In genomic region chr1:186250316-186250715, GRCm38 (mm10) we compare ENCODE assay signal across 8 mouse cellular contexts.
DNase-seq lines count a peak whose midpoint lies in the region; ATAC-seq lines count a peak whose summit lies in the region.

No protein-coding gene starts in this region.

- no peaks in the 10 kb centered on the region for H3K36me3 ChIP-seq in forebrain, embryonic 16.5 days (ENCODE audit: control insufficient read depth, insufficient read depth)
- H3K36me3 ChIP-seq in forebrain, embryonic 10.5 days (replicated peaks) = no peaks in the 10 kb centered on the region
- H3K36me3 ChIP-seq in midbrain, embryonic 12.5 days = no peaks in the 10 kb centered on the region
- no peaks in the 10 kb centered on the region for H3K36me3 ChIP-seq in midbrain, embryonic 10.5 days
- H3K36me3 ChIP-seq in intestine, embryonic 15.5 days = no peaks in the 10 kb centered on the region
- H3K36me3 ChIP-seq in liver, embryonic 12.5 days = no peaks in the 10 kb centered on the region

- no peak overlapping the region for H3K27ac ChIP-seq in forebrain, embryonic 16.5 days (ENCODE audit: low read length)
- no peak overlapping the region for H3K27ac ChIP-seq in forebrain, embryonic 10.5 days
- no peak overlapping the region for H3K27ac ChIP-seq in midbrain, embryonic 12.5 days (replicated peaks)
- no peak overlapping the region for H3K27ac ChIP-seq in midbrain, embryonic 10.5 days (replicated peaks)
- H3K27ac ChIP-seq in intestine, embryonic 15.5 days = no peak overlapping the region
- H3K27ac ChIP-seq in liver, embryonic 12.5 days = no peak overlapping the region

- H3K4me2 ChIP-seq in forebrain, embryonic 16.5 days (ENCODE audit: low read length) = no peak overlapping the region
- H3K4me2 ChIP-seq in midbrain, embryonic 12.5 days (replicated peaks) = no peak overlapping the region
- no peak overlapping the region for H3K4me2 ChIP-seq in intestine, embryonic 15.5 days (replicated peaks)
- no peak overlapping the region for H3K4me2 ChIP-seq in liver, embryonic 12.5 days

- no peak for DNase-seq in forebrain, embryonic 10.5 days (ENCODE audit: extremely low spot score, low spot score)
- no peak for DNase-seq in midbrain, embryonic 10.5 days (ENCODE audit: low spot score)
- DNase-seq in gonadal fat pad, adult 2 months (ENCODE audit: low read depth) = peak; percentile 33
- DNase-seq in right cerebral cortex, postnatal 14 days = peak; percentile 10

- ATAC-seq in forebrain, embryonic 16.5 days = peak; percentile 49; the same call in 1 of the 2 replicates
- peak; percentile 23; the same call in 1 of the 2 replicates for ATAC-seq in midbrain, embryonic 12.5 days (ENCODE audit: low FRiP score, low read depth)
- no peak for ATAC-seq in intestine, embryonic 15.5 days
- ATAC-seq in liver, embryonic 12.5 days = no peak

- no peak overlapping the region for H3K4me3 ChIP-seq in forebrain, embryonic 16.5 days (replicated peaks; ENCODE audit: low read length)
- no peak overlapping the region for H3K4me3 ChIP-seq in forebrain, embryonic 10.5 days
- no peak overlapping the region for H3K4me3 ChIP-seq in midbrain, embryonic 12.5 days
- H3K4me3 ChIP-seq in midbrain, embryonic 10.5 days = no peak overlapping the region
- H3K4me3 ChIP-seq in intestine, embryonic 15.5 days (replicated peaks) = no peak overlapping the region
- no peak overlapping the region for H3K4me3 ChIP-seq in liver, embryonic 12.5 days

- H3K9ac ChIP-seq in forebrain, embryonic 16.5 days (replicated peaks; ENCODE audit: low read depth, low read length) = no peak overlapping the region
- no peak overlapping the region for H3K9ac ChIP-seq in midbrain, embryonic 12.5 days (replicated peaks)
- H3K9ac ChIP-seq in intestine, embryonic 15.5 days = no peak overlapping the region
- no peak overlapping the region for H3K9ac ChIP-seq in liver, embryonic 12.5 days

- H3K4me1 ChIP-seq in forebrain, embryonic 16.5 days (replicated peaks; ENCODE audit: control insufficient read depth, insufficient read depth, low read length) = peaks cover 5% of the 10 kb centered on the region
- peaks cover 30% of the 10 kb centered on the region for H3K4me1 ChIP-seq in forebrain, embryonic 10.5 days
- H3K4me1 ChIP-seq in midbrain, embryonic 12.5 days = peaks cover 3% of the 10 kb centered on the region; the same call in 1 of the 2 replicates
- H3K4me1 ChIP-seq in midbrain, embryonic 10.5 days = peaks cover 16% of the 10 kb centered on the region
- no peaks in the 10 kb centered on the region for H3K4me1 ChIP-seq in intestine, embryonic 15.5 days (replicated peaks)
- H3K4me1 ChIP-seq in liver, embryonic 12.5 days = no peaks in the 10 kb centered on the region

- H3K27me3 ChIP-seq in forebrain, embryonic 16.5 days (replicated peaks; ENCODE audit: control insufficient read depth, insufficient read depth, low read length) = no peaks in the 10 kb centered on the region
- H3K27me3 ChIP-seq in forebrain, embryonic 10.5 days (ENCODE audit: poor library complexity, severe bottlenecking) = no peaks in the 10 kb centered on the region
- peaks cover 4% of the 10 kb centered on the region for H3K27me3 ChIP-seq in midbrain, embryonic 12.5 days
- H3K27me3 ChIP-seq in midbrain, embryonic 10.5 days (ENCODE audit: low read depth, poor library complexity, severe bottlenecking) = peaks cover 17% of the 10 kb centered on the region
- no peaks in the 10 kb centered on the region for H3K27me3 ChIP-seq in intestine, embryonic 15.5 days (replicated peaks)
- H3K27me3 ChIP-seq in liver, embryonic 12.5 days (replicated peaks) = no peaks in the 10 kb centered on the region

- H3K9me3 ChIP-seq in forebrain, embryonic 16.5 days (ENCODE audit: control insufficient read depth, low read length) = no peaks in the 10 kb centered on the region
- no peaks in the 10 kb centered on the region for H3K9me3 ChIP-seq in forebrain, embryonic 10.5 days
- H3K9me3 ChIP-seq in midbrain, embryonic 12.5 days = no peaks in the 10 kb centered on the region
- H3K9me3 ChIP-seq in midbrain, embryonic 10.5 days (replicated peaks) = no peaks in the 10 kb centered on the region
- H3K9me3 ChIP-seq in intestine, embryonic 15.5 days = no peaks in the 10 kb centered on the region
- no peaks in the 10 kb centered on the region for H3K9me3 ChIP-seq in liver, embryonic 12.5 days (replicated peaks)

- WGBS in forebrain, embryonic 16.5 days = 13% methylated on average over 4 of the region's 4 CpGs
- 52% methylated on average over 4 of the region's 4 CpGs for WGBS in forebrain, embryonic 10.5 days
- WGBS in midbrain, embryonic 12.5 days = 32% methylated on average over 4 of the region's 4 CpGs
- WGBS in midbrain, embryonic 10.5 days = 53% methylated on average over 4 of the region's 4 CpGs
- 54% methylated on average over 4 of the region's 4 CpGs for WGBS in intestine, embryonic 15.5 days
- 58% methylated on average over 4 of the region's 4 CpGs for WGBS in liver, embryonic 12.5 days (ENCODE audit: insufficient replicate concordance)

Comparison
In these comparisons a context has a peak if more than half of its experiments do, and no peak if none do; other contexts are left out.
1. ATAC-seq: peak in forebrain, embryonic 16.5 days (single experiment) and midbrain, embryonic 12.5 days (single experiment); none in intestine, embryonic 15.5 days (single experiment) and liver, embryonic 12.5 days (single experiment).
2. DNase-seq: peak in gonadal fat pad, adult 2 months (single experiment) and right cerebral cortex, postnatal 14 days (single experiment); none in forebrain, embryonic 10.5 days (single experiment) and midbrain, embryonic 10.5 days (single experiment).